Mouse (Mus musculus) kidney, adult 2 months (tissue): Measurements from ENCODE around the gene Zc3h7b. TPM values are rescaled to one million over a fixed set of nuclear protein-coding genes. Genes with fewer than 3 reads are reported as not detected.
A peak's percentile ranks its signal among the peaks of the same experiment; 100 is the strongest.

Source experiments
- DNase-seq: peaks from one replicate; pipeline ENCODE4 v3.0.0; 2021
- H3K27ac ChIP-seq: fragments of 200-500 bp; 2 replicates; pipeline ENCODE4 v1.5.1; 2012; ENCODE audit warnings: low read depth, low read length, control low read depth, inconsistent platforms; ENCODE audit not compliant: insufficient read depth
- H3K27me3 ChIP-seq: fragments of 200-500 bp; replicated peaks from 2 replicates; pipeline ENCODE4 v1.6.1; 2012; ENCODE audit warnings: mild to moderate bottlenecking, moderate library complexity, low read length, inconsistent platforms; ENCODE audit not compliant: control insufficient read depth, insufficient read depth
- H3K36me3 ChIP-seq: fragments of 200-500 bp; 2 replicates; pipeline ENCODE4 v1.6.1; 2012; ENCODE audit warnings: mild to moderate bottlenecking, moderate library complexity, low read length, inconsistent platforms; ENCODE audit not compliant: control insufficient read depth, insufficient read depth
- H3K4me1 ChIP-seq: fragments of 200-500 bp; 2 replicates; pipeline ENCODE4 v1.6.1; 2011; ENCODE audit warnings: low read length; ENCODE audit not compliant: control insufficient read depth, insufficient read depth
- H3K4me3 ChIP-seq: fragments of 200-500 bp; 2 replicates; pipeline ENCODE4 v1.5.1; 2011; ENCODE audit warnings: mild to moderate bottlenecking, low read depth, low read length, control low read depth; ENCODE audit not compliant: insufficient read depth
- CTCF ChIP-seq: fragments of 200-500 bp; conservative IDR thresholded peaks from 2 replicates; pipeline ENCODE4 v1.5.1; 2011; ENCODE audit warnings: low read depth, mild to moderate bottlenecking, control low read depth, low read length, moderate library complexity, mixed read lengths; ENCODE audit not compliant: insufficient read depth, insufficient read length
- POLR2A ChIP-seq: fragments of 200-500 bp; IDR thresholded peaks from one replicate; pipeline ENCODE4 v1.6.1; 2011; ENCODE audit warnings: low read depth, low read length, control low read depth
- WGBS: fragments of 180-500 bp; shearing (Covaris S2); methylation state at CpG from one replicate; pipeline ENCODE4 v1.1.7; 2018; 5-methylcytosine and 5-hydroxymethylcytosine counted together
- polyA plus RNA-seq: library from polyadenylated mRNA; depleted of rRNA; stranded (reverse); fragments of >200 nt; gene quantifications from 2 replicates; pipeline ENCODE4 v1.2.3, GENCODE M21; 2012

Zc3h7b gene
- polyA plus RNA-seq, 1 experiment, result 46.5 TPM

DNA sequence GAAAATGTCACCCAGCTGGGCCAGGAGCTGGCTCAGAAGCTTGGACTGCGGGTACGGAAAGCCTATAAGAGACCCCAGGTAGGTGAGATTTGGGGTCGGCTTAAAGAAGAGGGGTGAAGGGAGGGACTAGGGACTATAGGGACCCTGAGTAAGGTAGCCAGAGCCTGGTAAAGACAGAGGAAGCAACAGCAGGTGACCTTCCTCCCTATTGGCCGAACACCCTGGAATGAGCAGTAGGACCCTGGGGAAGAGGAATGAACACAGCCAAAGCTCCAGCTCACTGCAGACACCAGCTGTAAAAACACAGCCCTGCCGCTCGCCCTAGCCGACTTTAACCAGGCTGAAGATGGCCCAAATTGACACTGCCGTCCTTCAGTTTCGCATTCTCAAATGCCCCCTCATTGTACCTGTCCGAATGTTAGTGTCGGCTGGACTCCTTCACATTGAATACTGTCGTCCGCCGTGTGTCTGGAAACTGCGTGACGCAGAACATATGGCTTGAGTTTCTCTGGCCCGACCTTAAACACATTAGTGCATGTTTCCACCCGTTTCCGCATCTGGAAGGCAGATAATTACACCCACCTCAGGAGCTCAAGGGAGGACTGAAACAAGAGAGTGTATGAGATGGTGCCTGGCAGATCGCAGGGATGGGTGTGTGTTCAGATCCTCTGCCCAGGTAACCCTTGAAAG, 27.7 kb downstream of the Zc3h7b start:
- H3K36me3 ChIP-seq, result no peaks in the 10 kb centered on the region
- H3K27ac ChIP-seq, result no peak overlapping the region
- no peaks in the 10 kb centered on the region for H3K27me3 ChIP-seq
- no peak overlapping the region for H3K4me3 ChIP-seq
- WGBS, result 78% methylated on average over 20 of the region's 20 CpGs
- no peak for DNase-seq
- TF ChIP-seq CTCF (no peak), POLR2A (no peak)
- H3K4me1 ChIP-seq, result peaks cover 4% of the 10 kb centered on the region; the same call in 1 of the 2 replicates

DNA sequence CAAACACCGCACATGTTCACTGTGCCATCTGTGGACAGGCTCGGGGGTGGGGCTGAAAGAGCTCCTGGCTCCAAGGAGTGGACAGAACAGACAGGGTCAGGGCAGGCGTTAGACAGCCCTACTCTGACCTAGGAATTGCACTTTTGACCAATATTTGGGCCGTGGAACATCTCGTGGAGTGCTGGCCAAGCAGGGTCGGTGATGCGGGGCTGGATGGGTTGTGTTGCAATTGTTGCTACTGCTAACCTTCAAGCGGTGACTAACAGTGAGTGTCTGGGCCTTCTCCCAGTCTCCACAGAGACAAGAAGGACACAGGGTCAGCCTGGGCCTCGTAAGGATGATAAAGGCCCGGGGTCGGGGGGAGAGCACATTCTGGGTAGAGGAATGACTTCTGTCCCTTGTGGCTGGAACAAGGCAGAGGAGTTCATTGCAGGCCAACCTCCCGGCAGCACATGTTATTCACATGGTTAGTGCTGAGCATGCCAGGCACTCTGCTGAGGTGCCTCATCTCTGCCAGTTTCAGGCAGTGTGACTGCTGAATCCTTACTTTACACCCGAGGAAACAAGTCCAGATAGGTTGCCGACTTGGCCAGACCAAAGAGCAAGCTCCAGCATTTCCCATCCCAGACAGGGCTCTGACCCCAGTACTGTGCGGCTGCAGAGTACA, 29.8 kb downstream of the Zc3h7b start:
- TF ChIP-seq CTCF (no peak), POLR2A (no peak)
- peaks cover 4% of the 10 kb centered on the region; the same call in 1 of the 2 replicates for H3K4me1 ChIP-seq
- no peaks in the 10 kb centered on the region for H3K27me3 ChIP-seq
- H3K36me3 ChIP-seq, result no peaks in the 10 kb centered on the region; the same call in 1 of the 2 replicates
- no peak overlapping the region for H3K4me3 ChIP-seq
- H3K27ac ChIP-seq, result peak overlapping the region; percentile 41
- WGBS, result 57% methylated on average over 15 of the region's 15 CpGs
- peak; percentile 86 for DNase-seq

DNA sequence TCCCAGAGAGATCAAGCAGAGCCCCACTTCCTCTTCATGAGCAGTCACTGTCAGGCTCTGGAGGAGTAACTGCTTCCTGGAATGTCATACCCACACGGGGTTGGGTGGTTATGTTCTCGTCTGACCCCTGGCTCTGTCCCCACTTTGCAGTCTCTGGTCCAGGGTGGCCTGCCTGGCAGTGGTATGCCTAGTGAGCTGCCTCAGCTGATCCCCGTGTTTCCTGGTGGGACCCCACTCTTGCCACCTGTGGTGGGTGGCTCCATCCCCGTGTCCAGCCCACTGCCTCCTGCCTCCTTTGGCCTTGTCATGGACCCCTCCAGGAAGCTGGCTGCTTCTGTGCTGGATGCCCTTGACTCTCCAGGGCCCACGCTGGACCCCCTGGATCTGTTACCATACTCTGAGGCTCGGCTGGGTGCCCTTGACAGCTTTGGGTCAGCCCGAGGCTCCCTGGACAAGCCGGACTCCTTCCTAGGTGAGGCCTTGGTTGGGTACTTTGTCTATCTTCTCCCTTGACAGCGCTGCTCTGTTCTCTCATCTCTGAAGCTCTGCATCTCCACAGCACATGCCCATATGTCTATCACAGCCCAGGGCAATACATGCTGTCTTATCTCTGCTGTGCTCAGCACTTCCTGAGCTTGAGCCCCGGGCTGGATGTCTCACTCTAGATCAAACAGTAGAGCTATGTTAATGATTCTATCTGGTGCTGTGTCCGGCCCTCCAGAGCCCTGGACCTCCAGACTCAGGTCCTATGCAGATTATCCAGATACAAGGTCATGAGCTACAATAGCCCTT, 32.0 kb downstream of the Zc3h7b start:
- no peak for TF ChIP-seq CTCF
- no peak for TF ChIP-seq POLR2A
- no peak for DNase-seq
- no peaks in the 10 kb centered on the region for H3K27me3 ChIP-seq
- peaks cover 4% of the 10 kb centered on the region; the same call in 1 of the 2 replicates for H3K4me1 ChIP-seq
- WGBS, result 79% methylated on average over 11 of the region's 11 CpGs
- H3K36me3 ChIP-seq, result no peaks in the 10 kb centered on the region; the same call in 1 of the 2 replicates
- no peak overlapping the region for H3K4me3 ChIP-seq
- H3K27ac ChIP-seq, result no peak overlapping the region

DNA sequence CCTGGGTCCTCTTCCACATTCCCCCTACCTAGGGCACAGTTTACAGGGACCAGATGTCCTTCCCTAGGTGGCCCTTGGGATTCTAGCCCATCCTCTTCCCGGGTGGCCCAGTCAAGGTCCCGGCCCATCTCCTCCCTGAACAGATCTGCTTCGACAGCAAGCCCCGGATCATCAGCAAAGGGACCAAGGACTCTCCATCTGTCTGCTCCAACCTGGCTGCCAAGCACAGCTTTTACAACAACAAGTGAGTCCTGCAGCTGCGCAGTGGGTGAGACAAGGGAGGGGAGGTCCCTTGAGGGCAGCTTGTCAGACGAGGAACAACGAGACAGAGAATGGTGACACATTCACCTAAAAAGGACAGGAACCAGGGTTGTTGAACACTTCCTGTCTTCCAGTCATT, 37.0 kb downstream of the Zc3h7b start:
- WGBS, result 74% methylated on average over 7 of the region's 7 CpGs
- Histone ChIP-seq H3K4me3 (no peak overlapping the region), H3K4me1 (no peaks in the 10 kb centered on the region), H3K27ac (no peak overlapping the region), H3K27me3 (no peaks in the 10 kb centered on the region), H3K36me3 (no peaks in the 10 kb centered on the region; the same call in 1 of the 2 replicates)
- TF ChIP-seq CTCF (no peak), POLR2A (no peak)
- no peak for DNase-seq

DNA sequence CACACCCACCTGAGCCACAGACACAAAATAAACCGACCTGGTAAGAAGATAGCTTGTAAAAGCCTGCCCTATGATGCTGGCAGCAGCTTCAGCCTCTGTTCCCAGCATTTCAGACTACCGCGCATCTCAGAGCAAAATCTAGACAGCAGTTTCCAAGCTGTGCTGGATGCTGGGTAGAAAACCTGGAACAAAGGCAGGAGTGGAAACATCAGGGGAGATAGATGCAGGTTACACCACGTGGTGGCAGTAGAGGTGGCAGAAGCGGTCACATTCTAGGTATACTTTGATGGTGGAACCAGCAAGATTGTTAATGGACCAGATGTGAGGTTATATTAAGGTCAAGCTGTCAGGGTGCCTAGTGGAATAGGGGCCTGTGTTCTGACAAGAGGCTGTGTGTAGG, 39.9 kb downstream of the Zc3h7b start:
- Histone ChIP-seq H3K4me1 (no peaks in the 10 kb centered on the region), H3K27ac (no peak overlapping the region), H3K27me3 (no peaks in the 10 kb centered on the region), H3K4me3 (no peak overlapping the region), H3K36me3 (no peaks in the 10 kb centered on the region)
- 30% methylated on average over 5 of the region's 5 CpGs for WGBS
- TF ChIP-seq POLR2A, result no peak
- peak; percentile 73 for TF ChIP-seq CTCF
- DNase-seq, result peak; percentile 62

DNA sequence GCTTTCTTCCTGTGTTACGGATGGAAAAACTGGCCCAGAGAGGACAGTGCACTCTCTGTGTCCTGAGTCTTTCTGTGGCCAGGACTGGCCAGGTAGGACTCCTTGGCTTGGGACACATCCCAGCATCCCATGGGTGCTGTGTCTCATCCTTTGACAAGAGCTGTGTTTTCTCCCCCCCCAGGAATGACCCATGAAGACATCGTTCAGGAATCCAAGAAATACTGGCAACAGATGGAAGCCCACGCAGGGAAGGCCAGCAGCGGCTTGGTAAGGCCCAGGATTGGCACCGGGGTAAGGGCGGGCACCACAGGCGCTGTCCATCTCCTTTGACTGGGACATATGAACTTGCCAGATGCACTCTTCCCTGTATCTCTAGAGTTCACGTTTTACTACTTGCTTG, 40.8 kb downstream of the Zc3h7b start:
- TF ChIP-seq POLR2A (no peak), CTCF (no peak)
- WGBS, result 94% methylated on average over 8 of the region's 8 CpGs

DNA sequence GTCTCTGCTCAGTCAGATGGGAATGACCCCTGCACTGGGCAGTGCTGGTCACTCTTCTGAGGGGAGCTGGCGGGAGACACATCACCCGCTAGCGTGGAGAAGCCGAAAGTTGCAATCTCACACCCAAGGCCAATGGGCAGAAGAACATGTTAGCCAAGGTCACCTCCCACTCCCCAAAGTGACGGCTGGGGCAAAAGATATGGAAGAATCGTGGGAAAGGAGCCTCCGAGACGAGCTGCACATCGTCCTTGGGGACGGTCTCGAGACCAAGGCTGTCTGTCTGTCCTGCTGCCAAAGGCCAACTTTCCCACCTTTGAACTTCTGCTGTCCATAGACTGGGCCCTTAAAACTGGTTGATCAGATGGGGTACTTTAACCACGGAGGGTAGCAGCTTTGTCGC, 42.7 kb downstream of the Zc3h7b start:
- Histone ChIP-seq H3K27me3 (no peaks in the 10 kb centered on the region), H3K36me3 (no peaks in the 10 kb centered on the region), H3K27ac (no peak overlapping the region), H3K4me1 (no peaks in the 10 kb centered on the region), H3K4me3 (no peak overlapping the region)
- DNase-seq, result no peak
- WGBS, result 94% methylated on average over 13 of the region's 13 CpGs
- TF ChIP-seq POLR2A (no peak), CTCF (no peak)

More for the DNA sequence above, 40.8 kb downstream of the Zc3h7b start:
- no peak for DNase-seq
- no peaks in the 10 kb centered on the region for H3K27me3 ChIP-seq
- no peak overlapping the region for H3K4me3 ChIP-seq
- H3K27ac ChIP-seq, result no peak overlapping the region
- no peaks in the 10 kb centered on the region for H3K4me1 ChIP-seq
- H3K36me3 ChIP-seq, result no peaks in the 10 kb centered on the region
